Mouse (Mus musculus) heart, adult 2 months (tissue): ENCODE measurements around the gene Epha5. TPM values are rescaled to one million over a fixed set of nuclear protein-coding genes. Genes with fewer than 3 reads are reported as not detected.

ENCODE experiments used
- DNase-seq, 2 experiments: peaks; one replicate each; pipeline ENCODE4 v3.0.0; 2021
- H3K27ac ChIP-seq: fragments of 200-600 bp; 2 replicates; pipeline ENCODE4 v1.8.1; 2022
- H3K27me3 ChIP-seq: fragments of 200-500 bp; 2 replicates; pipeline ENCODE4 v1.6.1; 2012; ENCODE audit warnings: mild to moderate bottlenecking, low read length, inconsistent platforms, mixed read lengths; ENCODE audit not compliant: control insufficient read depth, insufficient read depth
- H3K36me3 ChIP-seq: fragments of 200-500 bp; 2 replicates; pipeline ENCODE4 v1.6.1; 2012; ENCODE audit warnings: low read length, inconsistent platforms; ENCODE audit not compliant: control insufficient read depth, insufficient read depth
- H3K4me1 ChIP-seq: fragments of 200-500 bp; 2 replicates; pipeline ENCODE4 v1.6.1; 2011; ENCODE audit warnings: low read length; ENCODE audit not compliant: control insufficient read depth, insufficient read depth
- H3K4me3 ChIP-seq: fragments of 200-600 bp; 2 replicates; pipeline ENCODE4 v1.8.1; 2022
- H3K79me2 ChIP-seq: fragments of 200-500 bp; replicated peaks from 2 replicates; pipeline ENCODE4 v1.6.1; 2012; ENCODE audit warnings: mild to moderate bottlenecking, inconsistent platforms, low read length, moderate library complexity, mixed read lengths; ENCODE audit not compliant: control insufficient read depth, insufficient read depth
- H3K9ac ChIP-seq: fragments of 200-500 bp; 2 replicates; pipeline ENCODE4 v1.6.1; 2012; ENCODE audit warnings: low read depth, mild to moderate bottlenecking, control low read depth, inconsistent platforms, low read length, mixed read lengths
- CTCF ChIP-seq: fragments of 200-600 bp; IDR thresholded peaks from 2 replicates; pipeline ENCODE4 v1.8.1; 2022; ENCODE audit warnings: antibody characterized with exemption, mild to moderate bottlenecking, moderate library complexity
- EP300 ChIP-seq: fragments of 200-500 bp; IDR thresholded peaks from 2 replicates; pipeline ENCODE4 v1.6.1; 2011; ENCODE audit warnings: low read depth, low read length, control low read depth; ENCODE audit not compliant: insufficient read depth
- POLR2A ChIP-seq: fragments of 200-500 bp; IDR thresholded peaks from 2 replicates; pipeline ENCODE4 v1.6.1; 2011; ENCODE audit warnings: mild to moderate bottlenecking, low read depth, low read length, control low read depth; ENCODE audit not compliant: insufficient read depth
- WGBS: fragments of 180-500 bp; shearing (Covaris S2); methylation state at CpG from one replicate; pipeline ENCODE4 v1.1.7; 2018; 5-methylcytosine and 5-hydroxymethylcytosine counted together
- intact Hi-C: fragments of 180-260 bp; cut with DNase I; formaldehyde crosslinking; loops from one replicate; pipeline ENCODE4 v1.15.1; 2025
- polyA plus RNA-seq: library from polyadenylated mRNA; depleted of rRNA; stranded (reverse); fragments of >200 nt; gene quantifications from 2 replicates; pipeline ENCODE4 v1.2.3, GENCODE M21; 2012
- total RNA-seq, 2 experiments: library from RNA; stranded (reverse); gene quantifications; 2 replicates each; pipeline ENCODE4 v1.2.3; 2021

Gene Epha5
- total and polyA plus RNA-seq, 3 experiments, result 0.04 to 0.07 TPM; not detected in 1

DNA sequence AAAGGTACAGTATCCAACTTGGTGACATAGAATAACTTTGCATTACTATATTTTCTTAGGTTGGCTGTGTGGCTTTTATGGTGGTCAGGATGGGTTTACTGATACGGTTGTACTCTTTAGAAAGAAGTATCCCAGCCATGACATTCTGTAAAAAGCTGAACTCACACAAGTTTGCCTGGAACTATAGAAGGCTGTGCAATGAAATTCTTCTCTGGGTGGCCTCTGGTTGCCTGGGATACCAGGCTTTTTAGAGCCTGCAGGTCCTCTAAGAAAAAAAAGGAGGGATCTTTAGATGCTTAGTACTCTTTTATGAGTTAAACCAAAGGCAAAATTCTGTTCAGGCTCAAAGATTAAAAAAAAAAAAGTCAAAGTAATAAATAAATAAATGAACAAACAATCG is 208.6 kb downstream of the Epha5 start:
- Histone ChIP-seq H3K36me3 (no peaks in the 10 kb centered on the region), H3K27ac (no peak overlapping the region), H3K27me3 (no peaks in the 10 kb centered on the region), H3K4me3 (no peak overlapping the region), H3K79me2 (no peaks in the 10 kb centered on the region), H3K4me1 (no peaks in the 10 kb centered on the region), H3K9ac (no peak overlapping the region)
- intact Hi-C loops, result no loop called here
- DNase-seq, result no peak
- TF ChIP-seq EP300, result no peak
- TF ChIP-seq CTCF, result no peak
- TF ChIP-seq POLR2A, result no peak
- WGBS, result 63% methylated on average over 2 of the region's 2 CpGs

DNA sequence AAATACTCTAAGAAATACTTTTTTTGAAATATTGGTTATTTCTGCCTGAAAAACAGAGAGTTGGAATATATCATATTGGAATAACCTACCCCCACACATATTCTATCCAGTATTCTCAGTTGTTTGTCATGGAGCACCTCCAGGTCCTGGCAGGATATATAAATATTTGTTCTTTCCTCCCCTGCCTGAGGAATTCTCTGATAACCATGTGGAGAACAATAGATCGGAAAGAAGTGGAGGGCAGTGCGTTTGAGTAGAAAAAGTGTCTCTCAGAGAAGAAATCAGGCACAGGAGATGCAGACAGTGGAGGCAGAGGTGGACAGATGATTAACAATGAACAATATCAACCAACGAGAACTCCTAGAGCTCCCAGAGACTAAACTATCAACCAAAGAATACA is 223.8 kb downstream of the Epha5 start:
- Histone ChIP-seq H3K79me2 (no peaks in the 10 kb centered on the region), H3K27me3 (no peaks in the 10 kb centered on the region), H3K27ac (no peak overlapping the region), H3K4me1 (no peaks in the 10 kb centered on the region), H3K36me3 (no peaks in the 10 kb centered on the region), H3K9ac (no peak overlapping the region), H3K4me3 (no peak overlapping the region)
- DNase-seq, result no peak
- intact Hi-C loops, result no loop called here
- WGBS, result 26% methylated on average over 3 of the region's 3 CpGs
- TF ChIP-seq EP300, result no peak
- TF ChIP-seq POLR2A, result no peak
- no peak for TF ChIP-seq CTCF

DNA sequence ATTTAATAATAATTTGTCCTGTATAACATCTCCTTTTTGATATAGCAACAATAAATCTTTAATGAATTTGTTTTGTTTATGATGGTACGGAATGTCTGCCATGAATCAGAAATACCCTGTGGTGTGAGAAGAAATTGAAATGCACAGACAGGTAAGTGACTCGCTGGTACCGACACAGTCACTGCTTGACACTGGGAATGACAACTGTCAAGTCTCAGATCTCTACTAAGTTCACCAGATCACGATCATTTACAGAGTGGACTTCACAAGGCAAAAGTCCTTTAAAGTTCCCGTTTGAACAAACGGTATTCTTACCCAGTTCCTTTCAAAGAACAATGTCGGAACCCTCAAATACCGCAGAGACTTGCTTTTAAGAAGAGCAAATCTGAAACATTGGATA is 233.0 kb downstream of the Epha5 start:
- Histone ChIP-seq H3K9ac (no peak overlapping the region), H3K4me3 (no peak overlapping the region), H3K4me1 (no peaks in the 10 kb centered on the region), H3K36me3 (no peaks in the 10 kb centered on the region), H3K27ac (no peak overlapping the region), H3K27me3 (no peaks in the 10 kb centered on the region), H3K79me2 (no peaks in the 10 kb centered on the region)
- 84% methylated on average over 8 of the region's 8 CpGs for WGBS
- intact Hi-C loops, result no loop called here
- TF ChIP-seq CTCF (no peak), POLR2A (no peak), EP300 (no peak)
- no peak for DNase-seq

DNA sequence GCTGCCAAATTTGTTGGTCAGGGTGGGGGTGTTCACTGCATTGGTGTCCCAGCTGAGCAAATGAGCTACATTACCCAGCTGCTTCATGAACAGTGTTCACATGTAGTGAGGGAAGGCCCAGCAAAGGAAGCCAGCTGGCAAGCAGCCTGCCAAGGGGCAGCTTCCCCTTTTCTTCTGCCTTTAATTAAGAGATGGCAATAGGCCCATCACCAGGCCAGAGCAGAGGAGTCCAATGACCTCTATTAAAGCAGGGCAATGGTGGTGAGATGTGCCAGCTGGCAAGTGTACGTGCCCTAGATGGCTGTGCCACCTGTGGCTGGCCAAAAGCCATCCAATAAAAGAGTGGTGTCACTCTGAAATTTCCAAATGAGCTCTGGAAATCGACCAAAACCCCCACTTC is 264.1 kb downstream of the Epha5 start:
- Histone ChIP-seq H3K36me3 (no peaks in the 10 kb centered on the region), H3K9ac (no peak overlapping the region), H3K27me3 (no peaks in the 10 kb centered on the region), H3K4me1 (no peaks in the 10 kb centered on the region), H3K4me3 (no peak overlapping the region), H3K79me2 (no peaks in the 10 kb centered on the region), H3K27ac (no peak overlapping the region)
- WGBS, result 32% methylated on average over 2 of the region's 2 CpGs
- intact Hi-C loops, result no loop called here
- no peak for DNase-seq
- no peak for TF ChIP-seq POLR2A
- TF ChIP-seq CTCF, result no peak
- no peak for TF ChIP-seq EP300

DNA sequence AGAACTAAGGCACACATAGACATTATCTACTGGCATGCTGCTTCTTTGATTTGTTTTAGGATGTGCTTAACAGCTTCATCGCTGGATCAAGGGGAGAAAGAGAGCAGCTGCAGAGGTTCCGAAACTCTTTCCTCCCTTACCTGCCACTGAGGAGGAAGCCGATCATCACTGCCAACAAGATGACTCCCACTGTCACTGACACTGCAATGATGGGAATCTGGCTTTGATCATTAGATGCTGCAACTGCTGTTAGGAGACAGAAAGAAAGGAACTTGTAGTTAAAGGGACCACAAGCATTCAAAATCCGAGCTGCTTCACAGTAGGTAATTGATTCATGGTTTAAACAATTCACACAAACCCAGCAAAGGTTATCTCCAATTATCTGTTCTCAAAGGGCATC is 275.0 kb downstream of the Epha5 start:
- Histone ChIP-seq H3K4me1 (no peaks in the 10 kb centered on the region), H3K27ac (no peak overlapping the region), H3K27me3 (no peaks in the 10 kb centered on the region), H3K79me2 (no peaks in the 10 kb centered on the region), H3K4me3 (no peak overlapping the region), H3K36me3 (no peaks in the 10 kb centered on the region), H3K9ac (no peak overlapping the region)
- TF ChIP-seq CTCF (no peak), POLR2A (no peak), EP300 (no peak)
- WGBS, result 52% methylated on average over 4 of the region's 4 CpGs
- intact Hi-C loops, result no loop called here
- no peak for DNase-seq

GRCm38 (mm10) chr5:84095947-84096346 is 321.2 kb downstream of the Epha5 start:
- Histone ChIP-seq H3K4me3 (no peak overlapping the region), H3K27me3 (no peaks in the 10 kb centered on the region), H3K4me1 (no peaks in the 10 kb centered on the region), H3K79me2 (no peaks in the 10 kb centered on the region), H3K9ac (no peak overlapping the region), H3K36me3 (no peaks in the 10 kb centered on the region), H3K27ac (no peak overlapping the region)
- TF ChIP-seq EP300 (no peak), POLR2A (no peak), CTCF (no peak)
- intact Hi-C loops, result no loop called here
- 57% methylated on average over 11 of the region's 11 CpGs for WGBS
- no peak for DNase-seq
